Mouse (Mus musculus): ENCODE data around the gene Srp9.

Gene Srp9

DNA sequence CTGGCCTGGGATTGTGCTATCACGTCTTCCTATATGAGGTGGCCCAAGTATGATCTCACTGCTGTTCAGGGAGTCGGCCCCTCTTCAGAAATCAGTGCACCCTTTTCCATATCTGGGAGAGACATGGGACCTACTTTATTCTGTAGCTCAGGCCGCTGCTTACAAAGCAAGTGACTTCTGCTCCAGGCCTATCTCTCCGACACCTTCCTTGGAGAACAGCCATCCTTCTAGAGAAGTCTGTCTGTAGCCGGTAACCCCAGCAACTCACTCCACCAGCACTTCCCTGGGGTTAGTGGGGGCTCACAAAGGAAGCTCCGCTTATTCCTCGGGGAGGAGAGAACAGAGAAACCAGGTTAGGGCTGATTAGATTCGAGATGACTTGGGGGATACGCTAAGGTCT lies 17.3 kb upstream of the Srp9 start:
- DNase-seq = no peak

- DNase-seq = no peak
These were observed 16.0 kb upstream of the Srp9 start for GRCm38 (mm10) chr1:182108397-182109099.

DNA sequence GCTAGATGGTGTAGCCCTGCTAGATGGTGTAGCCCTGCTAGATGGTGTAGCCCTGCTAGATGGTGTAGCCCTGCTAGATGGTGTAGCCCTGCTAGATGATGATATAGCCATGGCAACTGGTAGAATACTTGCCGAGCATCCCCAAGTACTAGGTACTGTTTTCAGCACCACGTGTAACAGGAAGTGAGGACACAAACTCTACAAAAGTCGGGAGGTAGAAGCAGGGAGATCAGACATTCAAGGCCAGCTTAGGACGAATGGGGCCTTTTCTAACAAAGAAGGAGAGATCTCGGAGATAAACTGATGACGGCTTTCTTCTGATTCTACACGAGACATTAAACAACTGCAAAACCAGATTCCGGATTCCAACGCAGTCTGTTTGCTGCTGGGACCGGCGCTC lies 14.4 kb upstream of the Srp9 start:
- no peak for DNase-seq

DNA sequence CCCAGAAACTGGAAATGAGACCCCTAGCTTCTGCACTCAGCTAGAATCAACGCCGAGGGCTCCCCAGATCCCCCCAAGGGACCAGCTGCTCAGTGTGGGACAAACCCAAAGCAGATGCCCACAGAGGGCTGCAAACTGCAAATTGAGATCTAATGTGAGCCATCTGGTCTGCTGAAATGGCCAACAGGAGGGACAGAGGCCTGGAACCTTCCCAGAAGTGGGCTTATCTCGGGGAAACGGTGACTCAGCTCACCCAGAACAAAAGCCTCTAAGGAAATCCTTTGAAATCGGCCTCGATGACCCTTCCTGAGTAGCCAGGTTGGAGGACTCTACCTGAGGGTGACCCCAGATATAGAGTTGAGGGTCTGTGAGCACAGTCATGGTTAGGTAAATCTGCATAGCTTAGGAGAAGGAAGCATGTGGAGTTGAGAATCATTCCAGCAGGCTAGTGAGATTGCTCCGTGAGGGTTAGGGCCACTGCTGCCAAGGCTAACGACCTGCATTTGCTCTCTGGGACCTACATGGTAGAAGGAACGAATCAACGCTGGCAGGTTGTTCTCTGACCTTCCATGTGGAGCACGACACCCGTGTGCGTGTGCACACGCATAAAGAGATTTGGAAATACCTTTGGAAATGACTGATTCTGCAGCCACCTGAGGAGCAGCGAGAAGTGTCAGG lies 13.7 kb upstream of the Srp9 start:
- no peak for DNase-seq

GRCm38 (mm10) chr1:182111386-182112317 lies 12.9 kb upstream of the Srp9 start:
- peak; percentile 66 for DNase-seq

DNA sequence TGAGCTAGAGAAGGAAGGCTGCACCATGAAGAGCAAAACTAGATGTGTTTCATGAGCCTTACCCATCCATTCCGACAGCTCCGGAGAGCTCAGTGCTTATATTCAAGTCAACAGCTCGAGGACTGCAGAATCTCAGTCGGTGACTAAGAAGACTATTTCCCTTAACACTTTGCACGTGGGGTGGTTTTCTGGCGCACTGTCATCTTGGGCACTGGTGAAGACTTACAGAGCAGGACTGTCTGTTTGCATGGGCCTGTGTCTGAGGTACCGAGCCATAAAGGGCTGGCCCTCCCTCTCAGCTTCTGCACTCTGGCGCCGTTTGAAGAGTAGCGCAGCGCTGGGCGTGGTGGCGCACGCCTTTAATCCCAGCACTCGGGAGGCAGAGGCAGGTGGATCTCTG lies 12.2 kb upstream of the Srp9 start:
- no peak for DNase-seq

- DNase-seq = no peak
These were observed 11.4 kb upstream of the Srp9 start for GRCm38 (mm10) chr1:182113131-182113530.

GRCm38 (mm10) chr1:182113587-182114500 lies 10.7 kb upstream of the Srp9 start:
- DNase-seq = peak; percentile 21

DNA sequence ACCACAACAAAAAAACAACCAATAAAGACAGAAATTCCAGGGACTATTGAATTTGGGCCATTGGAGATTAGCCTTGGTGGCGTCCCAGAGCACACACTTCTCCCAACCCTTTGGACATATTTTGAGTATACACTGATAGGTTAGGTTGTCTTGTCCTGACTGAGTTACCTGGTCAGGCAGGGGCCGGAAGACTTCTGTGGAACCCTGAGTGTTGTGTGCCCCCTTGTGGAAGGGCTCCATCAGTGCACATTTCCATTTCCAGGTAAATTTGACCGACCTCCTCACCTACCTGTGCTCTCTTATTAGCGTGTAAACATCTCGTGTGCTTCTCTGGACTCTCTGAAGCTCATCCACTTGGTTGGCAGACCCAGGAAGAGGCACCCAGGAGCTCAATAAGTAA lies 9.3 kb upstream of the Srp9 start:
- peak; percentile 66 for DNase-seq

DNA sequence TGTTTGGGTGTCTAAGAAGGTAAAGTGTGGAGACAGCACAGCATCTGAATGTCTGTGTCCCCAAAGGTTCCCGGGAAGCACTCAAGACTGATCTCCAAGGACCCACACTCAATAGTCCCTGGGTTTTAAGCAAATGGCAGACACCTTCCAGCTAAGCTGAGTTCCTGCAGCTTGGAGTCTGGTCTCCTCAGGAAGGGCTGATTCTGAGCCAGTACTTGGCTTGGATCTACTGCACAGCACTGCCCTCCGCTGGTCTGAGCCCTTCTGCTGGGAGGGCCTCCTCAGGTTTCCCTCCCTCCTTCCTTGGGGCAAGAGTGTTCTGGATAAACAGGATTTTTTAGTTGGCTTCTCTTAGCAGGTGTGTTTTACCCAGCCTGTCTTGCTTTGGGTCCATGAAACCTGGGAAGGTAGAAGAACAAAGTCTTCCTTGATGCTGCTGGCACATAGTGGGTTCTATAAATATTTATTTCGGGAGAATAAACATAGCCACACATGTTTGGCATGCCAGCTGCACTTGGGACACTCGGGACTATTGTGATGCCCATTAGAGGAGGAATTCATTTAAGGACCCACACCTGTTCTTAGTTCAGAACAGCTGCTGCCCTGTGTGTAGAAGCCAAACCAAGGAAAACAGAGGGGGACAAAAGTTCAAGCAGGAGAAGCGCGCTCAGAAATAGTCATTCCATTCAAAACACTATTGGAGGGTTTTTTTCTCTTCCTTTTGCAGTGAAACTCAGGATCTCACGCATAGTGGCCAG lies 8.7 kb upstream of the Srp9 start:
- peak; percentile 76 for DNase-seq

- no peak for DNase-seq
These were observed 2.1 kb upstream of the Srp9 start for GRCm38 (mm10) chr1:182122413-182122812.

- peak; percentile 92 for DNase-seq
These were observed 409 bp downstream of the Srp9 start for GRCm38 (mm10) chr1:182124924-182125368.

GRCm38 (mm10) chr1:182130830-182131229 lies 6.3 kb downstream of the Srp9 start:
- no peak for DNase-seq

- DNase-seq = no peak
These were observed 12.9 kb downstream of the Srp9 start for GRCm38 (mm10) chr1:182137204-182138125.

- DNase-seq = no peak
These were observed 13.6 kb downstream of the Srp9 start for GRCm38 (mm10) chr1:182138172-182138571.

GRCm38 (mm10) chr1:182139937-182140336 lies 15.4 kb downstream of the Srp9 start:
- DNase-seq = no peak

GRCm38 (mm10) chr1:182140370-182140769 lies 15.8 kb downstream of the Srp9 start:
- peak; percentile 85 for DNase-seq

- DNase-seq = no peak
These were observed 18.2 kb downstream of the Srp9 start for GRCm38 (mm10) chr1:182142725-182143124.

GRCm38 (mm10) chr1:182143288-182143687 lies 18.8 kb downstream of the Srp9 start:
- no peak for DNase-seq

- DNase-seq = no peak
These were observed 21.0 kb downstream of the Srp9 start for GRCm38 (mm10) chr1:182145546-182145945.
